Mouse (Mus musculus) cortical plate, adult 2 months (tissue): ENCODE results near the gene Mblac2.

Source experiments
- CTCF ChIP-seq: fragments of 200-500 bp; IDR thresholded peaks from 2 replicates; pipeline ENCODE4 v1.5.1; 2011; ENCODE audit warnings: mild to moderate bottlenecking, control low read depth, low read length; ENCODE audit not compliant: insufficient read depth; ENCODE audit errors: extremely low read depth
- POLR2A ChIP-seq: fragments of 200-500 bp; IDR thresholded peaks from 2 replicates; pipeline ENCODE4 v1.6.1; 2011; ENCODE audit warnings: mild to moderate bottlenecking, low read length, control low read depth; ENCODE audit not compliant: insufficient read depth; ENCODE audit errors: extremely low read depth

DNA sequence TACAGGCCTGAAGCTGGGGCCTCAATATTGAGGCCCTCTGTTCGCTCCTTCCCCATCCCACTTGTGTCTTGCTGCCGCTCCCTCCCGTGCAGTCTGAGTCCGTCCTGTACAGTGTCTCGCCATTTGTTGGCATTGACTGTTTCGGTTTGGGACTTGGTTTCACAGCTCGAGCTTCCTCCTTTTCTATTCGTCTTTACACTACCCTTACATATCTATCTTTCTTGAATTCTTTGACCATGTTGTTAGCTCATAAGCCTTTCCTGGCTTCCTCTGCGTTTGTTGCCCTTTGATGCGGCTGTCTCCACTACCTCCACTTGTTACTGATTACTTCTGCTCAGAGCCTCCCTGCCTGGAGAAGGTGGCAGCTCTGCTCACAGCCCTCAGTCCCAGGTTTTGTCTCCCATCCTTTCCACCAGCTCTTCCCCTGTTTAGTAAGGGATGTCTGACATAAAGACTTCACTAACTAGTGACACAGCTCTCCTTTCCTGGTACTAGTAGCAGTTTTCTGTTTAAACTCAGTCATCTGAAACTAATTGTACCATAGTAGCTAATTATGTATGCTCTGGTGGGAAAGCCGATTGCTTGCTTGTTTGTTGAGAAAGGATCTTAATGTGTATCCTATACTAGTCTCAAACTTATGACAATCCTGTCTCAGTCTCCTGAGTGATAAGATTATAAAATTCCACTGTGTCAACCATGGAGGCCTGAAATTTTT lies 74.8 kb downstream of the Mblac2 start:
- no peak for TF ChIP-seq CTCF
- no peak for TF ChIP-seq POLR2A
